Mouse (Mus musculus): ENCODE measurements around the gene Cnnm3. TPM values are rescaled to one million over a fixed set of nuclear protein-coding genes. Genes with fewer than 3 reads are reported as not detected.

The Cnnm3 gene
- polyA plus RNA-seq, 1 experiment = 1.0 TPM

DNA sequence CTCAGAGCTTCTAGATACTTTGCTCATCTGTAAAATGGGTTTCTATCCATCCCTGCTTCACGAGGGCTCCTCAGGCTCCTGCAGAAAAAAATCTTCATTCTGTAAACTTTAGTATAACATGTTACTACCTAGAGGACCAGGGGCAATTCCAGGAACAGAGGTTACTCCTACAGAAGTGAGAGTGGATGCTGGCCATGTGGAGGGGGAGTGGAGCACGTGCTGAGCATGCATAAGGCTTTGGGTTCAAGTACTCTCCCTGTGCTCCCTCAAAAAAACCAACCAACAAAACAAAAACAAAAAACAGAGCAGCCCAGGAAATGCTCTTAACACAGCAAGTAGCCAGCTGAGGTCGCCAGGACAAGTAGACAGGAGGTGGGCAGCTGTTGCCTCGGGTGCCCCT, 52.0 kb downstream of the Cnnm3 start:
- Histone ChIP-seq H3K4me3 (replicated peaks) (no peak overlapping the region), H3K36me3 (ENCODE audit: control insufficient read depth) (no peaks in the 10 kb centered on the region), H3K9me3 (ENCODE audit: control insufficient read depth, low read length) (no peaks in the 10 kb centered on the region), H3K27me3 (ENCODE audit: control insufficient read depth) (peaks cover 40% of the 10 kb centered on the region), H3K4me1 (ENCODE audit: control insufficient read depth) (peaks cover 7% of the 10 kb centered on the region)
- TF ChIP-seq GATA1 (IDR thresholded peaks at IDR 0.05; ENCODE audit: low read length) (no peak), TAL1 (IDR thresholded peaks at IDR 0.05; ENCODE audit: low read length) (no peak)

DNA sequence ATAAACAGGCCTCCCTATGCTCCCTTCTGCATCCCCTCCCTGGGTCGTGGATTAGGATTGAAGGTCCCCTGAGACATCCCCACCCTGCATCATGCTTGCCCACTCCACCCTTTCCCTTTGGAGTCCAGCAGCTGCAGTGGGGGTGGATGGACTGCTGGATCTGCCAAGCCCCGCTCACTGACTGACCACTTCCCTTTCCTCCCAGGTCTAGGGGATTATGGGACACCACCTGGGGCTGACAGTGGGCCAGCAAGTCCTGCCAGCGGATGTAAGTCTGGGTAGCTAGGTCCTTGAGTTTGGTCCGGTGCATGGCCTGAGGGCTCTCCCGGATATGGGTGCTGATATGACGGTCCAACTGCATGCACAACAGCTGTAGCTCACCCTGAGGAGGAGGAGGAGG, 52.4 kb downstream of the Cnnm3 start:
- TF ChIP-seq TAL1 (IDR thresholded peaks at IDR 0.05; ENCODE audit: low read length) (no peak), GATA1 (IDR thresholded peaks at IDR 0.05; ENCODE audit: low read length) (no peak)
- no peaks in the 10 kb centered on the region for H3K36me3 ChIP-seq (ENCODE audit: control insufficient read depth)
- H3K27me3 ChIP-seq (ENCODE audit: control insufficient read depth) = peaks cover 35% of the 10 kb centered on the region
- no peak overlapping the region for H3K4me3 ChIP-seq (replicated peaks)
- no peaks in the 10 kb centered on the region for H3K9me3 ChIP-seq (ENCODE audit: control insufficient read depth, low read length)
- H3K4me1 ChIP-seq (ENCODE audit: control insufficient read depth) = peaks cover 7% of the 10 kb centered on the region

DNA sequence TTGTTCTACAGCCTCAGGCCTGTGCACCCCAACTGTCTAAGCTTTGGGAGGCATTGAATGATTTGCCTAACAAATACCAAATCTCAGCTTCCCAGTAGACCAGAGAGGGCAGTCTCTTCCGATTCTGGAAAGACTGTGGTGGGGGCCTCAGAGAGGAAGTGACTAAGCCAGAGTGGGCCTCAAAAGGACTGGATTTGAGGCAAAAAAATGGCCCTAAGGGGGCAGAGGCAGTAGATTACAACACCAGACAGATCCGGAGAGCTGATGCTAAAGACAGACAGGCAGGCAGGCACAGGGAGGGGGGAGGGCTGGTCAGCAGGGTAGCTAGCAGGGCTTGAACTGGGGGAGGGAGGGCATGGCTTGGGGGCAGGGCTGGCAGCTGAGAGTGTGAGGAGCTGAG, 54.8 kb downstream of the Cnnm3 start:
- Histone ChIP-seq H3K4me1 (ENCODE audit: control insufficient read depth) (peaks cover 7% of the 10 kb centered on the region), H3K27me3 (ENCODE audit: control insufficient read depth) (peaks cover 12% of the 10 kb centered on the region), H3K36me3 (ENCODE audit: control insufficient read depth) (no peaks in the 10 kb centered on the region), H3K9me3 (ENCODE audit: control insufficient read depth, low read length) (no peaks in the 10 kb centered on the region), H3K4me3 (replicated peaks) (no peak overlapping the region)
- TF ChIP-seq TAL1 (IDR thresholded peaks at IDR 0.05; ENCODE audit: low read length) (no peak), GATA1 (IDR thresholded peaks at IDR 0.05; ENCODE audit: low read length) (no peak)

DNA sequence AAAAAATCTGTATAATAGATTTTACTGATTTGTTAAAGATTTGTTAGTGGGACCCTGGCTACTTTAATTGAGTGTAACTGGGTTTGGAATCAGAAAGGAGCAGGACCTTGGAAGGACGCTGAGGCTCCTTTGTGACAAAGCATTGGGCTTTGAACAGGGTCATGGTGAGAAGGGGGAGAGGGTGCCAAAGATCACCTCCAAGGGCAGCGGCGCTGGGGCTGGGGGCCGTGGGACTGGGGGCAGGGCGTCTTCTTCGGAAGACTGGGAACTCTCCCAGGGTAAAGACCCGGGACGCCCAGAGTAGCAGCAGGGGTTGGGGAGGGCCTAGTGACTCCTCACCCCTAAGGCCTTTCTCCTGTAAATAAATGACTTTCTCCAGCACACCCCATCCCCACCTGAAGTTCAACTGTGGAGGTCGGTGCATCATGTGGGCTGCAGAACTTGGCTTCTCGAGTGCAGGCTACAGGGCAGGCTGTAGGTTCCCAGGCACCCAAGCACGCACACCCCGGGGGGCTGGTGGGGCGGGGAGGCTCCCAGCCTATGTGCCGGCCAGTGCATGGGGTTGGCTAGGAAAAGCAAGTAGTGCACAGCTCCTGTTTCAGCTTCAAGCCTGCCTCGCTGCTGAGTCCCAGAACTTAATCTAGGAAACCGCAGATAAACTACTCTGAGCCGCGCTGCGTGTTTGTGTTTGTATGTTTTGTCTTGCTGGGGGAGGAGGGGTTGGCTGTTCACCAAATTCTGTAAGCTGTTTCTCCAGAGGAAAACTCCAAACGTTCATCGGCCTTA, 56.3 kb downstream of the Cnnm3 start:
- H3K27me3 ChIP-seq (ENCODE audit: control insufficient read depth) = peaks cover 4% of the 10 kb centered on the region
- no peaks in the 10 kb centered on the region for H3K9me3 ChIP-seq (ENCODE audit: control insufficient read depth, low read length)
- no peak overlapping the region for H3K4me3 ChIP-seq (replicated peaks)
- H3K4me1 ChIP-seq (ENCODE audit: control insufficient read depth) = peaks cover 3% of the 10 kb centered on the region
- TF ChIP-seq TAL1 (IDR thresholded peaks at IDR 0.05; ENCODE audit: low read length) = no peak
- TF ChIP-seq GATA1 (IDR thresholded peaks at IDR 0.05; ENCODE audit: low read length) = no peak
- H3K36me3 ChIP-seq (ENCODE audit: control insufficient read depth) = no peaks in the 10 kb centered on the region

DNA sequence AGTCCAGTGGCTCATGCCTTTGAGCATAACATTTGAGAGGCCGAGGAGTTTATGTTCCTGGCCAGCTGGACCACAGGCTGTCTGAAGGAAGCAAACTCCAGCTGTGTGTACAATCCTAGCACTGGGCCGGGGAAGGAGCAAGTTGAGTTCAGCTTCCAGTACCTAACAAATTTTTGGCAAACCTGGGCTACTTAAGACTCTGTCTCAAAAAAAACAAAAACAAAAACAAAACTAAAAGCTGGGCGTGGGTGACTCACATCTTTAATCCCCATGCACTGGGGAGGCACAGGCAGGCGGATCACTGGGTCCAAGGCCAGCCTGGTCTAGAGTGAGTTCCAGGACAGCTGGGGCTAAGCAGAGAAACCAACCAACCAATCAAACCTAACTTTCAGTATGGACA, 57.1 kb downstream of the Cnnm3 start:
- Histone ChIP-seq H3K9me3 (ENCODE audit: control insufficient read depth, low read length) (no peaks in the 10 kb centered on the region), H3K27me3 (ENCODE audit: control insufficient read depth) (peaks cover 3% of the 10 kb centered on the region), H3K4me3 (replicated peaks) (no peak overlapping the region), H3K4me1 (ENCODE audit: control insufficient read depth) (no peaks in the 10 kb centered on the region), H3K36me3 (ENCODE audit: control insufficient read depth) (no peaks in the 10 kb centered on the region)
- TF ChIP-seq GATA1 (IDR thresholded peaks at IDR 0.05; ENCODE audit: low read length) (no peak), TAL1 (IDR thresholded peaks at IDR 0.05; ENCODE audit: low read length) (no peak)

DNA sequence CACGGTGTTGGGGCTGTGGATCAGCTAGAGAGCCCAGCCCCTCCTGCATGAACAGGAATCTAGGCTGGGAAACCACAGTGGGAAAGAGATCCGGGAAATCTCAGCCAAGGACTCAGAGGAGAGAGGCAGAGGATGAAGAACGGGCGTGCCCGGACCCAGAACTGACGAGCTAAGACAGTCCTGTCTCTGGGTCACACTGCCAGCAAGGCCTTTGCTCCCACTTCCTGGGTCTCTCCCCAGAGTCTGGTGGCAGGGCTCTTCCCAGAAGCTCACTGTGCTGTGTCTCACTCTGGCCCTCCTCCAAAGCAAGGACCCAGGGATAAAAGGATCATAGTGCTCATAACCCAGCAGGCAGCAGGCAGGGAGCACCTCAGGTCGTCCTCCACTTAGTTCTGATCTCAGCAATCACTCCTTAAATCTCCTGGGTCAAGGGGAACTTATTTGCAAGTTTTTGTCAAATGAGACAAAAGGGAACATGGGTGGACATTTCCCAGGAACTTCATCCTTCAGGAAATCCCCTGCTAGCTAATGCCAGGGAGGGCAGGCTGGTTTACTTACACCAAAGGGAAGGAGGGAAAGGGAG, 58.1 kb downstream of the Cnnm3 start:
- Histone ChIP-seq H3K4me3 (replicated peaks) (no peak overlapping the region), H3K4me1 (ENCODE audit: control insufficient read depth) (no peaks in the 10 kb centered on the region), H3K27me3 (ENCODE audit: control insufficient read depth) (no peaks in the 10 kb centered on the region; the same call in 1 of the 2 replicates), H3K9me3 (ENCODE audit: control insufficient read depth, low read length) (no peaks in the 10 kb centered on the region), H3K36me3 (ENCODE audit: control insufficient read depth) (no peaks in the 10 kb centered on the region)
- TF ChIP-seq GATA1 (IDR thresholded peaks at IDR 0.05; ENCODE audit: low read length) (no peak), TAL1 (IDR thresholded peaks at IDR 0.05; ENCODE audit: low read length) (no peak)

DNA sequence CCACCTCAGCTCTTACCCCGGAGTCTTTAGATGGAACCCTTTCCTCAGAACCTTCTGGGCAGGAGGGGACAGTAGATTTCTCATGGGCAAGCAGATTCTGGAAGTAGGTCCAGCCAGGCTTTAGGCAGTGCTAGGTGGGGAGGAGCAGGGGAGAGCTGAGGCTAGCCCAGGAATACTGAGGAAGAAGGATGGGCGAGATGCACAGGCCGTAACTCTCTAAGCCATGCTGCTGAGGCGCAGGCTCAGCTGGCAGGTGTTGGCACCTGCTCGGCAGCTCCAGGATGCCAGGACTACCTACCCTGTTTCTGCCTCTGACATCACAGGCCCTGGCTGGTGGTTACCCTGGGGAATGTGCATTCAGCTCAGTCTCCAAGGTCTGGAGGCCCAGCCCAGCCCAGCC, 58.7 kb downstream of the Cnnm3 start:
- no peaks in the 10 kb centered on the region; the same call in 1 of the 2 replicates for H3K27me3 ChIP-seq (ENCODE audit: control insufficient read depth)
- H3K4me1 ChIP-seq (ENCODE audit: control insufficient read depth) = no peaks in the 10 kb centered on the region
- H3K4me3 ChIP-seq (replicated peaks) = no peak overlapping the region
- TF ChIP-seq TAL1 (IDR thresholded peaks at IDR 0.05; ENCODE audit: low read length) (no peak), GATA1 (IDR thresholded peaks at IDR 0.05; ENCODE audit: low read length) (no peak)
- H3K9me3 ChIP-seq (ENCODE audit: control insufficient read depth, low read length) = no peaks in the 10 kb centered on the region
- H3K36me3 ChIP-seq (ENCODE audit: control insufficient read depth) = no peaks in the 10 kb centered on the region

DNA sequence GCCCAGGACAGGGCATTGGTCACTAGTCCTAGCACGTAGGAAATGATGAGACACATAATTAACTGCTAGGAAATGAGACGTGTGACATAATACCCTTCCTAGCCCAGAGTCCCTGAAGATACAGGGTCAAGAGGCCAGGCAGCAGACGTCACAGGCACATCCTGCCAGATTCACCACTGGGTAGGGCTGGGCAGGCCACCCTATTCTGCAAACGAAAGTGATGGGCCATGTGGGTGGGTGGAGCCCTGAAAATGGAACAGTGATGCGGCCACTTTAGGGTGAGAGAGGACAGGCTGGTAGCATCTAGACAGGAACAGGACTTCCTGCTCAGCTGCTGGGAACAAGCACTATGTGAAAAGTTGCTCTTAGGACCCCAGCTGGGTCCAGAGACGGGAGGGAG, 60.0 kb downstream of the Cnnm3 start:
- no peaks in the 10 kb centered on the region; the same call in 1 of the 2 replicates for H3K27me3 ChIP-seq (ENCODE audit: control insufficient read depth)
- H3K36me3 ChIP-seq (ENCODE audit: control insufficient read depth) = no peaks in the 10 kb centered on the region
- TF ChIP-seq TAL1 (IDR thresholded peaks at IDR 0.05; ENCODE audit: low read length) (no peak), GATA1 (IDR thresholded peaks at IDR 0.05; ENCODE audit: low read length) (no peak)
- no peak overlapping the region for H3K4me3 ChIP-seq (replicated peaks)
- no peaks in the 10 kb centered on the region for H3K4me1 ChIP-seq (ENCODE audit: control insufficient read depth)
- no peaks in the 10 kb centered on the region for H3K9me3 ChIP-seq (ENCODE audit: control insufficient read depth, low read length)

DNA sequence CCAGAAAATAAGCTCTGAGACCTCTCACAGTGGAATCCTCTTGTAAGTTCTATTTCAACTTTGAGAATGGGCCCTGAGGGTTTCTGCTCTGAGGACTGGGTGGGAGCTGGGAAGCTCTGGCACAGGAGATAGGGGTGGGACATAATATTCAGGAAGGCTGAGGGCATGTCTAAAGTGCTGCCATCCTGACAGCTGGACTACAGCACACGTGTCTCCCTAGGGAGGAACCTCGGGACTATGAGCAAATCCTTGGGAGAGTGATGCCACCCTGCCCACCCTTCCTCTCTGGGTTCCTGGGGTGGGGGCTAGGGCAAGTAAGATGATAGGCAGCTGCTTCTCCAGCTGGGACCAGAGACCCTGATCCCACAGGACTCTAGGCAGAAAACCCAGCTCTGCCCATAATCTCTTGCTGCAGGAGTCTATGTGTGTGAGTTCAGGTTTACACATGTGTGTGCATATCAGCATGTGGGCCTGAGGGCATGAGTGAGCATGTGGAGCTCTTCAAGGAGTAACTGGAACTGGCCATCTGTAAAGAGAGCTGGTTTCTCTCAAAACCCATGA, 60.6 kb downstream of the Cnnm3 start:
- Histone ChIP-seq H3K9me3 (ENCODE audit: control insufficient read depth, low read length) (no peaks in the 10 kb centered on the region), H3K4me3 (replicated peaks) (no peak overlapping the region), H3K36me3 (ENCODE audit: control insufficient read depth) (no peaks in the 10 kb centered on the region), H3K27me3 (ENCODE audit: control insufficient read depth) (no peaks in the 10 kb centered on the region; the same call in 1 of the 2 replicates), H3K4me1 (ENCODE audit: control insufficient read depth) (no peaks in the 10 kb centered on the region; the same call in 1 of the 2 replicates)
- TF ChIP-seq GATA1 (IDR thresholded peaks at IDR 0.05; ENCODE audit: low read length) = no peak
- no peak for TF ChIP-seq TAL1 (IDR thresholded peaks at IDR 0.05; ENCODE audit: low read length)

Measured in erythroblast, embryonic 14.5 days (primary cell).